Mouse (Mus musculus) thymus, adult 2 months (tissue): ENCODE measurements around the gene Ccl3.

Experiments
- CTCF ChIP-seq: fragments of 200-500 bp; IDR thresholded peaks from 2 replicates; pipeline ENCODE4 v1.5.1; 2012; ENCODE audit warnings: mild to moderate bottlenecking, control low read depth, low read length, moderate library complexity, borderline replicate concordance; ENCODE audit not compliant: control insufficient read depth, poor library complexity, insufficient read depth; ENCODE audit errors: extremely low read depth
- POLR2A ChIP-seq: fragments of 200-500 bp; IDR thresholded peaks from 2 replicates; pipeline ENCODE4 v1.6.1; 2012; ENCODE audit warnings: mild to moderate bottlenecking, low read length, control low read depth, moderate library complexity; ENCODE audit not compliant: control insufficient read depth, poor library complexity, insufficient read depth; ENCODE audit errors: extremely low read depth

DNA sequence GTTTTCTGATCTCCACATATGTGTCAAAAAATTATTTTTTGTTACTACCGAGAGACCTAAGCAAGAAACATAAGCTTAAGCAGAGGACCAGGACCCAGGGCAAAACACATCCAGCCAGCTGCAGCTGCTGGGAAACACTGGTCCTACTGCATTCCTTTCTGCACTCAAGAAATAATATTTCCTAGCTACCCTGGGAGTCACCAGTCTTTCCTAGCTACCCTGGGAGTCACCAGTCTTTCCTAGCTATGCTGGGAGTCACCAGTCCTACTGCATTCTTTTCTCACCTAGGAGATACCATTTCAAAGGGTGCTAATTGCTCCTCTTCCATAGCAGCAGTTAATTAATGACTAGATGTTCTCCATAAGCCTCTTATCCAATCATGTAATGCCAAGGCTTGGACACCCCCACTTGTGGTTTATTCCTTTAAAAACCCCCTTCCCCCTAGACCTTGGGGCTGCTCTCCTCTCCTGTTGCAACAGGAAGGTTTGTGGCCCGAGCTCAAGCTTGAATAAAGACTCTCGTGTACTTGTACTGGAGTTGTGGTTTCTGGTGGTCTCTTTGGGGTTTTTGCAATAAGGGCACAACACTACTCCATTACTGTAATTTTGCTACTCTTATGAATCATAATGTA lies 50.8 kb downstream of the Ccl3 start:
- no peak for TF ChIP-seq CTCF
- TF ChIP-seq POLR2A: no peak
